Mouse (Mus musculus): Measurements from ENCODE around the gene Iqcf3.
"Not testable (repeated sequence)": the region's sequence is repeated elsewhere in the genome, so short reads cannot be mapped to it uniquely, and the experiment has no call there.

Iqcf3 gene

GRCm38 (mm10) chr9:106512729-106513450 is 48.5 kb downstream of the Iqcf3 start:
- in situ Hi-C loops (cut with MseI, MboI), result no loop called here

GRCm38 (mm10) chr9:106509356-106509755 is 52.1 kb downstream of the Iqcf3 start:
- in situ Hi-C loops (cut with MseI, MboI), result no loop called here

GRCm38 (mm10) chr9:106504246-106504645 is 57.2 kb downstream of the Iqcf3 start:
- in situ Hi-C loops (cut with MseI, MboI), result no loop called here

- in situ Hi-C loops (cut with MseI, MboI), result no loop called here
Observed at GRCm38 (mm10) chr9:106501846-106502245, 59.6 kb downstream of the Iqcf3 start.

- in situ Hi-C loops (cut with MseI, MboI), result no loop called here
Observed at GRCm38 (mm10) chr9:106499667-106500066, 61.8 kb downstream of the Iqcf3 start, which contains the start of gene Iqcf1. Gene Iqcf1 (plus strand): TSS chr9:106499967.

- in situ Hi-C loops (cut with MseI, MboI), result not testable (repeated sequence)
Observed at GRCm38 (mm10) chr9:106487602-106488001, 73.8 kb downstream of the Iqcf3 start.

GRCm38 (mm10) chr9:106485076-106485475 is 76.4 kb downstream of the Iqcf3 start:
- in situ Hi-C loops (cut with MseI, MboI), result no loop called here

GRCm38 (mm10) chr9:106483606-106484005 is 77.8 kb downstream of the Iqcf3 start:
- in situ Hi-C loops (cut with MseI, MboI), result no loop called here

GRCm38 (mm10) chr9:106483136-106483535 is 78.3 kb downstream of the Iqcf3 start:
- in situ Hi-C loops (cut with MseI, MboI), result no loop called here

GRCm38 (mm10) chr9:106482578-106483115 is 78.8 kb downstream of the Iqcf3 start:
- in situ Hi-C loops (cut with MseI, MboI), result no loop called here

- in situ Hi-C loops (cut with MseI, MboI), result no loop called here
Observed at GRCm38 (mm10) chr9:106481676-106482075, 79.8 kb downstream of the Iqcf3 start.

GRCm38 (mm10) chr9:106481075-106481474 is 80.4 kb downstream of the Iqcf3 start:
- in situ Hi-C loops (cut with MseI, MboI), result no loop called here

- in situ Hi-C loops (cut with MseI, MboI), result no loop called here
Observed at GRCm38 (mm10) chr9:106480541-106480940, 80.9 kb downstream of the Iqcf3 start.

- in situ Hi-C loops (cut with MseI, MboI), result no loop called here
Observed at GRCm38 (mm10) chr9:106478101-106478500, 83.3 kb downstream of the Iqcf3 start.

GRCm38 (mm10) chr9:106477649-106478048 is 83.8 kb downstream of the Iqcf3 start:
- in situ Hi-C loops (cut with MseI, MboI), result no loop called here

GRCm38 (mm10) chr9:106476924-106477484 is 84.4 kb downstream of the Iqcf3 start, which contains the start of gene Parp3:
Gene Parp3 (minus strand): TSS chr9:106476949.
- in situ Hi-C loops (cut with MseI, MboI), result no loop called here

GRCm38 (mm10) chr9:106476002-106476923 is 85.2 kb downstream of the Iqcf3 start:
- in situ Hi-C loops (cut with MseI, MboI), result no loop called here

GRCm38 (mm10) chr9:106475663-106476001 is 85.8 kb downstream of the Iqcf3 start, which contains the start of gene Rrp9:
Gene Rrp9 (plus strand): TSS chr9:106475963.
- in situ Hi-C loops (cut with MseI, MboI), result no loop called here

- in situ Hi-C loops (cut with MseI, MboI), result no loop called here
Observed at GRCm38 (mm10) chr9:106475046-106475445, 86.4 kb downstream of the Iqcf3 start.

- in situ Hi-C loops (cut with MseI, MboI), result no loop called here
Observed at GRCm38 (mm10) chr9:106474456-106474855, 87.0 kb downstream of the Iqcf3 start.

GRCm38 (mm10) chr9:106473753-106474105 is 87.7 kb downstream of the Iqcf3 start:
- in situ Hi-C loops (cut with MseI, MboI), result no loop called here
